Mouse (Mus musculus) G1E (cell line): ENCODE results near the gene Odaph. TPM values are rescaled to one million over a fixed set of nuclear protein-coding genes. Genes with fewer than 3 reads are reported as not detected.

Experiments
- ATAC-seq: 2 replicates; pipeline ENCODE4 v1.8.0; 2016; ENCODE audit warnings: mild to moderate bottlenecking; ENCODE audit not compliant: insufficient number of reproducible peaks, poor library complexity, low FRiP score, severe bottlenecking; ENCODE audit errors: extremely low read depth
- DNase-seq: peaks from one replicate; pipeline ENCODE4 v3.0.0; 2012; ENCODE audit warnings: low spot score
- H3K27me3 ChIP-seq: 2 replicates; pipeline ENCODE4 v1.6.1; 2012; ENCODE audit warnings: mild to moderate bottlenecking, low read length, inconsistent platforms; ENCODE audit not compliant: insufficient read depth
- H3K36me3 ChIP-seq: replicated peaks from 2 replicates; pipeline ENCODE3; 2012; ENCODE audit warnings: mild to moderate bottlenecking, inconsistent platforms
- H3K4me1 ChIP-seq: 2 replicates; pipeline ENCODE4 v1.6.1; 2012; ENCODE audit warnings: low read depth, low read length, inconsistent platforms, mixed read lengths; ENCODE audit not compliant: insufficient read depth
- H3K4me3 ChIP-seq: 2 replicates; pipeline ENCODE4 v1.5.1; 2012; ENCODE audit warnings: low read depth, mild to moderate bottlenecking, inconsistent platforms, low read length, moderate library complexity, mixed read lengths
- H3K9me3 ChIP-seq: replicated peaks from 2 replicates; pipeline ENCODE4 v1.6.1; 2012; ENCODE audit warnings: inconsistent platforms
- CTCF ChIP-seq: IDR thresholded peaks from 2 replicates; pipeline ENCODE4 v1.5.1; 2012; ENCODE audit warnings: low read depth, low read length, inconsistent platforms, mixed read lengths
- GATA1 ChIP-seq: IDR thresholded peaks from 2 replicates; pipeline ENCODE4 v1.6.1; 2012; ENCODE audit warnings: borderline replicate concordance, low read length, inconsistent platforms, mixed read lengths
- GATA2 ChIP-seq: IDR thresholded peaks from 2 replicates; pipeline ENCODE4 v1.6.1; 2012; ENCODE audit warnings: low read depth, low read length, inconsistent platforms, borderline replicate concordance
- POLR2AphosphoS5 ChIP-seq: IDR thresholded peaks from 2 replicates; pipeline ENCODE4 v1.6.1; 2012; ENCODE audit warnings: low read depth, low read length, inconsistent platforms; ENCODE audit not compliant: insufficient replicate concordance
- TAL1 ChIP-seq: conservative IDR thresholded peaks from 2 replicates; pipeline ENCODE4 v1.6.1; 2012; ENCODE audit warnings: low read depth, low read length, inconsistent platforms, mixed read lengths
- polyA plus RNA-seq: library from polyadenylated mRNA; stranded (reverse); fragments of >175 nt; gene quantifications from 2 replicates; pipeline ENCODE4 v1.2.3, GENCODE M21; 2012
- total RNA-seq, 2 experiments: library from RNA; stranded (forward) in 1 of 2; stranded (reverse) in 1 of 2; fragments of 200-1000 nt in 1 of 2; fragments of >200 nt in 1 of 2; fragmentation: Nextera tagmentation in 1 of 2; gene quantifications; 2 replicates each; pipeline ENCODE4 v1.2.3; 2014 to 2017

The Odaph gene
- total and polyA plus RNA-seq, 3 experiments: 0.22 TPM; not detected in 2

DNA sequence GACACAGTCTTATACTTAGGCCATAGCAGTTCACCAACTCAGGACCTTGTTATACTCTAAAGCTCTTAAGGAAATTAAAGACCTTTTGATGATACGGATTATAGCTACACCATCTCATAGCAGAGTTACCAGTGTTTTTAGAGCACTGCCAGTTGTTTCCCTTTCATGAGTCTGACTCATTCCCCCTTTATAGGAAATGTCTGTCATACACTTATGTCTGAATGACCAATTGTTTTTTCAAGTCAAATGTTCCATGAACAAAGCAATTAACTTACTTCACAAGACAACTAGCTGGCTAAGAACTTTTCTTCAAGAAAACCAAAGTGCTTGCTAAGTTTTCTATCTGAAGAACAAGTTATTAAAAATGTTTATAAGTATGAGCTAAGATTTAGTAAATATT is 27.3 kb upstream of the Odaph start:
- H3K4me1 ChIP-seq: peaks cover 51% of the 10 kb centered on the region
- DNase-seq: no peak
- ATAC-seq: no peak
- no peaks in the 10 kb centered on the region for H3K27me3 ChIP-seq
- TF ChIP-seq GATA1 (no peak), GATA2 (no peak), POLR2AphosphoS5 (no peak), TAL1 (no peak), CTCF (no peak)
- H3K4me3 ChIP-seq: peak overlapping the region; percentile 67; the same call in 1 of the 2 replicates
- H3K9me3 ChIP-seq: no peaks in the 10 kb centered on the region
- H3K36me3 ChIP-seq: peaks cover 33% of the 10 kb centered on the region

- no peaks in the 10 kb centered on the region for H3K27me3 ChIP-seq
- H3K36me3 ChIP-seq: peaks cover 31% of the 10 kb centered on the region
- H3K4me1 ChIP-seq: peaks cover 51% of the 10 kb centered on the region
- DNase-seq: peak; percentile 49
- peak overlapping the region; percentile 67 for H3K4me3 ChIP-seq
- peak; percentile 59 for ATAC-seq
- TF ChIP-seq GATA1 (no peak), GATA2 (no peak), TAL1 (peak; percentile 82), CTCF (no peak), POLR2AphosphoS5 (no peak)
- H3K9me3 ChIP-seq: no peaks in the 10 kb centered on the region
These were observed 26.5 kb upstream of the Odaph start for GRCm38 (mm10) chr5:91960606-91961254.

- Histone ChIP-seq H3K4me1 (peaks cover 51% of the 10 kb centered on the region), H3K4me3 (peak overlapping the region; percentile 93), H3K27me3 (no peaks in the 10 kb centered on the region), H3K36me3 (peaks cover 33% of the 10 kb centered on the region), H3K9me3 (no peaks in the 10 kb centered on the region)
- ATAC-seq: no peak
- DNase-seq: no peak
- TF ChIP-seq GATA1 (no peak), GATA2 (no peak)
These were observed 25.9 kb upstream of the Odaph start for GRCm38 (mm10) chr5:91961370-91961769.

GRCm38 (mm10) chr5:91962259-91962638 is 25.0 kb upstream of the Odaph start:
- TF ChIP-seq TAL1 (no peak), POLR2AphosphoS5 (peak; percentile 82; the same call in 1 of the 2 replicates)
- peak overlapping the region; percentile 93 for H3K4me3 ChIP-seq
- DNase-seq (peak; percentile 27), ATAC-seq (no peak)
- H3K36me3 ChIP-seq: peaks cover 30% of the 10 kb centered on the region
- H3K4me1 ChIP-seq: peaks cover 47% of the 10 kb centered on the region
- no peaks in the 10 kb centered on the region for H3K9me3 ChIP-seq
- no peaks in the 10 kb centered on the region for H3K27me3 ChIP-seq

GRCm38 (mm10) chr5:91962639-91963440 is 24.4 kb upstream of the Odaph start, which contains the start of gene Rchy1:
Gene Rchy1, minus strand, starts transcription at chr5:91963068.
- TF ChIP-seq GATA1 (no peak), GATA2 (no peak), TAL1 (no peak), POLR2AphosphoS5 (no peak), CTCF (no peak)
- H3K4me3 ChIP-seq: peak within 1 kb of the TSS; percentile 93

GRCm38 (mm10) chr5:91972046-91972445 is 15.2 kb upstream of the Odaph start:
- TF ChIP-seq POLR2AphosphoS5: no peak
- no peak for TF ChIP-seq GATA2
- TF ChIP-seq GATA1: no peak
- TF ChIP-seq TAL1: no peak
- no peak for TF ChIP-seq CTCF
- no peaks in the 10 kb centered on the region for H3K9me3 ChIP-seq
- no peak for ATAC-seq

More at GRCm38 (mm10) chr5:91962639-91963440, 24.4 kb upstream of the Odaph start, which contains the start of gene Rchy1:
- ATAC-seq (peak; percentile 89), DNase-seq (peak; percentile 86)
- Histone ChIP-seq H3K36me3 (peaks cover 30% of the 10 kb centered on the region), H3K4me1 (peaks cover 42% of the 10 kb centered on the region), H3K9me3 (no peaks in the 10 kb centered on the region), H3K27me3 (no peaks in the 10 kb centered on the region)

More at GRCm38 (mm10) chr5:91972046-91972445, 15.2 kb upstream of the Odaph start:
- no peak overlapping the region for H3K4me3 ChIP-seq
- no peaks in the 10 kb centered on the region for H3K27me3 ChIP-seq
- peaks cover 48% of the 10 kb centered on the region for H3K36me3 ChIP-seq
- no peak for DNase-seq
- H3K4me1 ChIP-seq: no peaks in the 10 kb centered on the region; the same call in 1 of the 2 replicates
